Mouse (Mus musculus) urinary bladder, postnatal 4 days (tissue): ENCODE results near the gene Slc10a4.
"Not testable (repeated sequence)": the region's sequence is repeated elsewhere in the genome, so short reads cannot be mapped to it uniquely, and the experiment has no call there.

Experiments
- DNase-seq, 2 experiments: peaks; one replicate each; pipeline ENCODE4 v3.0.0; 2021 to 2022; ENCODE audit warnings: low spot score in 2 of 2

Slc10a4 gene

DNA sequence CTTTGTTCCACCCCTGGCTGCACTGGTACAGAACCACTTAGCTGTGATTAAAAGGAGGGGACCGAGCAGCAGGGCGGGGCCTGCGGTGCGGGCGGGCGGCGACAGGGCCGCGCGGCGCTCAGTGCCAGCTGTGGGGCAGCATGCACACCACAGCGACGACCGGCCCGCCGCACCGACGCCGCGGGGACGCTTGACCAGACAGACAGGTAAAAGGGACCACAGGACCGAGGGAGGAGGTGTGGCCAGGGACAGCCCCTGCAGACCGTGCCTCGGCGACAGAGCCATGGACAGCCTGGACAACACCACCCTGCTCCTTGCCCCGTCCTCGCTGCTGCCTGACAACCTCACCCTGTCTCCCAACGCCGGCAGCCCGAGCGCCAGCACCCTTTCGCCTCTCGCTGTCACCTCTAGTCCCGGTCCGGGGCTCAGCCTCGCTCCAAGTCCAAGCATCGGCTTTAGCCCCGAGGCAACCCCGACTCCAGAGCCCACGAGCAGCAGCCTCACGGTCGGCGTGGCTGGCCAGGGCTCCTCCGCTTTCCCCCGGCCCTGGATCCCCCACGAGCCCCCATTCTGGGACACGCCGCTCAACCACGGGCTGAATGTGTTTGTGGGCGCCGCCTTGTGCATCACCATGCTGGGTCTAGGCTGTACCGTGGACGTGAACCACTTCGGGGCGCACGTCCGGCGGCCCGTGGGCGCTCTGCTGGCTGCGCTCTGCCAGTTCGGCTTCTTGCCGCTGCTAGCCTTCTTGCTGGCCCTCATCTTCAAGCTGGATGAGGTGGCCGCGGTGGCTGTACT is at the start of gene Slc10a4:
TSS of gene Slc10a4 (plus strand) at position 100 of the 798 bp plus-strand sequence.
- DNase-seq, result no peak

DNA sequence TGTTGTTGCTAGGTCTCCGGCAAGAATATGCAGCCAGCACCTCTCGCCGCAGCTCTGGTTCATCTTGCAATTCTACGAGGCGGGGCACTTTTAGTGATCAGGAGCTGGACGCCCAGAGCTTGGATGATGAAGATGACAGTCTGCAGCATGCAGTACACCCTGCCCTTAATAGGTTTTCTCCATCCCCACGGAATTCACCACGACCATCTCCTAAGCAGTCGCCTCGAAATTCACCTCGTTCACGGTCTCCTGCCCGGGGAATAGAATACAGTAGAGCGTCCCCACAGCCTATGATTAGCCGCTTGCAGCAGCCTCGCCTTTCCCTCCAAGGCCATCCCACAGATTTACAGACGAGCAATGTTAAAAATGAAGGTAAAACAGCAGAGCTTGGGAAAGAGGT is 49.4 kb upstream of the Slc10a4 start:
- DNase-seq, result no peak

DNA sequence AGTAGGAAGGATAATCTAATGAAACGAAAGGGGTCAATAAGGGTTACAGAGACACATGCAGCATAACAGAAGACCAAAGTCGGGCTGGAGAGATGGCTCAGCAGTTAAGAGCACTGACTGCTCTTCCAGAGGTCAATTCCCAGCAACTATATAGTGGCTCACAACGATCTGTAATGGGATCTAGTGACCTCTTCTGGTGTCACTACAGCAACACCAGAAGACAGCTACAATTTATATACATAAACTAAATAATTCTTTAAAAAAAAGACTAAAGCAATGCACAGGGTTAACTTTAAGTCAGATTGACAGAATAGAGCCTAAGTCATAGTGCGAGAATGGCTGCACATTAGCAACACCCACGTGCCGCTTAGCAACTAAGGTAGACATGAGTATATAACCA is 46.6 kb upstream of the Slc10a4 start:
- DNase-seq, result no peak

- no peak for DNase-seq
Observed at GRCm38 (mm10) chr5:72965706-72966105, 41.0 kb upstream of the Slc10a4 start.

GRCm38 (mm10) chr5:72972435-72972834 is 34.2 kb upstream of the Slc10a4 start:
- DNase-seq, result no peak

DNA sequence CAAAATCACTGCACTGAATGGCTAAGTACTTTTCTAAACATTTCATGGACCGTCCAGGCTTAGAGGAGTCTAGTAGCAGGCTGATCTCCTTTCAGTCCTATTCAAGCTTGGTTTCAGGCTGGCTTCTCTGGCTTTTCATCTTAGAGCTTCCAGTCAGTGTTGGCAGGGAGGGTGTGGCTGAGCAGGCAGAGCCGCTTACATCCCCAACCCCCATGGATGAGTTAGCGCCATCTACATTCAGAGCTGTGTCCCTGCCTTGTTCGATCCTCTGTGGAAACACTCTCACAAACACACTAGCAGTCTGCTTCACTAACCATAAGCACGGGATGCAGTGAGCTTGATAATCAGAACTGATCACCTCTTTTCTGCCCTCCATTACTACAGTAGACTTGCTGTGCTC is 33.7 kb upstream of the Slc10a4 start:
- DNase-seq, result no peak

- no peak for DNase-seq
Observed at GRCm38 (mm10) chr5:72974602-72975001, 32.1 kb upstream of the Slc10a4 start, which contains the start of gene Gm10135. Gm10135 (minus strand) TSS chr5:72974702.

DNA sequence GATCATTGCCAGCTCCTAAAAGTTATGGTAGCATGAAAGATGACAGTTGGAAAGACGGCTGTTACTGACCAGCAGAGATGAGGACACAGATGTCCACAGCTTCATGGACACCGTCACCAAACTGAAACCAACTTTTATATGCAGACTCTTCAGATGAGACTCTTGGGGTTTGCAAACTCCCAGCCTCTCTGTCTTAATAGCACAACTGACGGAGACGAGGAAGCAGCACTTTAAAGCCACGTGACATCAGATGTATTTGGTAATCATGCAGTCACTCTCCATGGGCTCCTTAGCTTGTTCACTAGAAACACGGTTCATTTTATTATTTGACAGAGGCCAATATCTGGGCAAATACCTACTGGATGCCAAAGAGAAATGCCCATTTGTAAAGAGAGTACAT is 30.7 kb upstream of the Slc10a4 start:
- no peak for DNase-seq

DNA sequence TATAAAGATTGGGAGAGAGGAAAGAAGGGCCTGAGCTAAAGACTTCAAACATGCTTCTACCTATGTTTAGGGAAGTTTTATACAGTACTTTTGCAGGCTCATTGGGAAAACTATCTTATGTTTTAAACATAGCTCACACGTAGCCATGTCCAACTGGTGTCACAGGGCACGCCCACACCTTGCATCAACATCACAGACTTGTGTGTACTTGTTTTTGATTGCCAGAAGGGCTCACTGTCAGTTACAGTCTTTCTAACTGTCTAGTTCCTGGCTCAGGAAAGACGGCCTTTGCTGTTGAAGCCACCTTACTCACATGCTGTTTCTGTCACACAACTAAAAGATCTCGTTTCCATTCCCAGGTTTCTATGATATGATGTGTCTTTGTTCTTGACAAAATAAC is 30.1 kb upstream of the Slc10a4 start:
- DNase-seq, result no peak

DNA sequence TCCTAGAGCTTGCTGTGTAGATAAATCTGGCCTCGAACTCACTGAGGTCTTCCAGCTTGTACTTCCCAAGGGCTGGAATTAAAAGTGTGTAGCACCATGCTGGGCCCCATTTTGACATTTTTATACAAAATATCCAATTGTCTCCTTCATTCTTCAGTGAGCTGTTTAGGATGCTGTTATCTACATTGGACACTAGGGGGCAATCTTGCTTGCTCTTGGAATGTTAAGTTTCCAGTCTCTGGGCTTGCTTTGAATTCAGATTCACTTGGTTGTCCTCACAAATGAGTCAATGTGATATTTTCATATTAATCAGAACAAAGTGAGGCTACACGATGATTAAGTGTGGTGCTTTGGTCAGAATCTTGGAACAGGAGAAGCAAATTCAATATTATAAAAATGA is 22.6 kb upstream of the Slc10a4 start:
- no peak for DNase-seq

DNA sequence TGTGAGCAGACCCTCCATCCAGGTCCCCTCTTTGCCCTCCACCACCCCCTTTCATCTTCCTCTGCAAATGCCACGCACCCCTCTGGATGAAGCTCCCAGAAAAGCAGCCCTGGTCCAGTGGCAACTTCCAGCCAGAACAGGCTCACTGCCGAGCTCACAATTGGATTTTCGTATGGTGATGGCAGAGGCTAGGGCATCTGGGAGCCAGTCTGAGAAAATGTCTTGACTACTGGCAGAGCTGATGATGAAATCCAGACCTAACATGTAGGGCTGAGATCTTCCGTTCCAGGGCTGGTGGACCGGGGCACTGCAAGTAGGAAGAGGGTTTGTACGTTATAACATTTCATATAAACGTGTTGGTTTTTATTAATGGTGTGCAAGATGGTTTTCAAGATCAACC is 18.9 kb upstream of the Slc10a4 start:
- DNase-seq, result no peak

GRCm38 (mm10) chr5:72989756-72990155 is 16.9 kb upstream of the Slc10a4 start:
- no peak for DNase-seq

DNA sequence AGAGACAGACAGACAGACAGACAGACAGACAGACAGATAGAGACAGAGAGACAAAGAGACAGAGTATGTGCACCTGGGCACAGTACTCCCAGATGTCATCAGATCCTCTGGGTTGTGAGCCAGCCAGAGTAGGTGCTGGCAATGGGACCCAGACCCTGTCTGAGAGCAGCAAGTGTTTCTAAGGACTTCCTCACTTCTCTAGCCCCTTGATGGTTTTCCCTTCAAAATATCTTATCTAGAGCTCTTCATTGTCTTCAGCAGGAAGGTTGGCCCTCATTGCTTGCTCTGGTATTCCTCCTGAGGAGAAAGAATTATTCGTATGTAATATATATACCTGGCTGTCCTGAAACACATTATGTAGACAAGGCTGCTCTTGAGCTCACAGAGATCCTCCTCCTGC is 14.2 kb upstream of the Slc10a4 start:
- no peak for DNase-seq

DNA sequence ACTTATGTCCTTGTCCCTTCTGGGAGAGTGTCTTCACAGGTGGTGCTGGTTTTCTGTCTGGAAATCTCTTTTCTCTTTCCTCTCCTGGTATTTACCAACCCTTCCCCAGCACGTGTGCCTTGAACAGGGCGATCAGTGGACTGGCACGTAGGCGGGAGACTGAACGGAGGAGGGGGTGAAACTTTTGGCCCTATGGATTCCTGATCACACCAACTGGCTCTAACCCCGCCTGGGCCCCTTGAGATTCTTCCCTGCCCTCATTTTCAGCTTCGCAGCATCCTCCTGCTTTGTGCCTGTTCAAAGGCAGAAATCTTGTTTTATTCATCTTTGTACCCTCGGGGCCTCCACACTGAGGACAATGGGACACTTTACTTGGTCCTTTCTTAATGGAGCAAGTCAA is 12.3 kb upstream of the Slc10a4 start:
- DNase-seq, result no peak

GRCm38 (mm10) chr5:72994928-72995327 is 11.8 kb upstream of the Slc10a4 start:
- no peak for DNase-seq

- DNase-seq, result no peak
Observed at GRCm38 (mm10) chr5:72995379-72995778, 11.3 kb upstream of the Slc10a4 start.

DNA sequence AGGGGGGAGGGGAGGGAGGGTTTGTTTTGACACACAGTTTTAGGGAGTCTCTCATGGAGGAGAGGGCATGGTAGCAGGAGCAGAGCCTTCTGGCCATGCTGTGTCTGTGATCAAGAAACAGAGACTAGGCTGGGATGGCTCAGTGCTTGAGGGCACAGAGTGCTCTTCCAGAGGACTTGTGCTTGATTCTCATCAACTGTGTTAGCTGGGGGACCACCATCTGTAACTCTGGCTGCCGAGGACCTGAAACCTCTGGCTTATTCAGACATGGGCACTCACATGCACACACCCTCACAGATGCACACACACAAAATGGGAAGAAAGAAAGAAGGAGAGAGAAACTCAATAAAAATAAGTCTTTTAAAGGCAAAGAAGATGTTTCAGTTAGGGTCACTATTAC is 8.1 kb upstream of the Slc10a4 start:
- DNase-seq, result not testable (repeated sequence)

DNA sequence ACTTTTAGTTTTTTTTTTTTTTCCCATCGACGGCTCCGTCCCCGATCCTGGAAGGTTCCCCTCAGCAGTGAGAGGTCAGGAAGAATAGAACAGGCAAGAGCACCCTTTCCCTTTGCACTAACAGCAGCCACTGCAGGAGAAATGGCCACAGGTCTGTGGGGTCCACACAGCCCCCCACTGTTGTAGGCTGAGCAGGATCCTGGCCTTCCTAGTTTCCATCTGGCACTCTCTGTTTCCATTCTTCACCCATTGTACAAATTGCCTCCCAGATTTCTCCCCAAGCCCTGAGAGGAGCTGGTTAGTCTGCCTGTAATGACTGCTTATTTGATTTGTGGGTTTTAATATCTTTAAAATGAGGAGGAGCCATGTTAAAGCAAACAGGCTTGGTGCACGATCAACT is 2.6 kb upstream of the Slc10a4 start:
- DNase-seq, result no peak

DNA sequence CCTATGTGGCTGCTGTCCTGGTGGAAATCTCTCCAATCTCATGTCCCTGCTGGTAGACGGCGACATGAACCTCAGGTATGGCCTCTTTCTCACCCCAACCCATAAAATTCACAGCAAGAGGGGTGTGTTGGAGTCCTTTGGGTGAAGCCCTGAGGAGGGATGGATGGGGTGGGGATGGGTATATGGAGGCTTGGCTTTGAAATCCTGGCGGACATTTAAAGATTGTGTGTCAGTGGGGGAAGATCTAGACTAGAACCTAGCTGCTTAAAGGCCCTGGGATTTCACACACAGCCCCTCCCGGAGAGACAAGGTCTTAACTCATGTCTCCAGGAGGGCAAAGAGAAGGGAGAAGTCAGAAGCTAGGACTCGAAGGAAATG is 888 bp downstream of the Slc10a4 start:
- DNase-seq, result no peak

DNA sequence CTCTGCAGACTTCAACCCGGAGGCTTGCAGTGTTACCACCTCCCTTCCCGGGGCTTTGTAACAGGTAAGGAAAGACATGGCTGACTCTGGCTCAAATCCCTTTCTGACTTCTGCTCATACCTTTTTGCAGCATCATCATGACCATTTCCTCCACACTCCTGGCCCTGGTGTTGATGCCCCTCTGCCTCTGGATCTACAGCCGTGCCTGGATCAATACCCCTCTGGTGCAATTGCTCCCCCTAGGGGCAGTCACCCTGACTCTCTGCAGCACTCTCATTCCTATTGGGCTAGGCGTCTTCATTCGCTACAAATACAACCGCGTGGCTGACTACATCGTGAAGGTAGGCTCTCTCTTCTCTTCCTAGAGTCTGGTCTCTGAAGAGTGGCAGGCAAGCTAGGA is 1.5 kb downstream of the Slc10a4 start:
- DNase-seq, result not testable (repeated sequence)

DNA sequence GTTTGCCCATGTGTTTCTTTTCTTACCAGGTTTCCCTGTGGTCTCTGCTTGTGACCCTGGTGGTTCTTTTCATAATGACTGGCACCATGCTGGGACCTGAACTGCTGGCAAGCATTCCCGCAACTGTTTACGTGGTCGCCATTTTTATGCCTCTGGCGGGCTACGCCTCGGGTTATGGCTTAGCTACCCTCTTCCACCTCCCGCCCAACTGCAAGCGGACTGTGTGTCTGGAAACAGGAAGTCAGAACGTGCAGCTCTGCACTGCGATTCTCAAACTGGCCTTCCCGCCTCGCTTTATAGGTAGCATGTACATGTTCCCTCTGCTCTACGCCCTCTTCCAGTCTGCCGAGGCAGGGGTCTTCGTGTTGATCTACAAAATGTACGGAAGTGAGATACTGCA is 5.1 kb downstream of the Slc10a4 start:
- DNase-seq, result not testable (repeated sequence)

- DNase-seq, result not testable (repeated sequence)
Observed at GRCm38 (mm10) chr5:73012884-73013610, 6.4 kb downstream of the Slc10a4 start.

GRCm38 (mm10) chr5:73013611-73014287 is 7.1 kb downstream of the Slc10a4 start:
- not testable (repeated sequence) for DNase-seq
